Mouse (Mus musculus) megakaryocyte progenitor cell, adult 5-6 weeks (primary cell): Measurements from ENCODE around the gene Dda1. TPM values are rescaled to one million over a fixed set of nuclear protein-coding genes. Genes with fewer than 3 reads are reported as not detected.
"Not testable (repeated sequence)": the region's sequence is repeated elsewhere in the genome, so short reads cannot be mapped to it uniquely, and the experiment has no call there.

Source experiments
- ATAC-seq: replicated peaks from 2 replicates; pipeline ENCODE4 v1.8.0; 2016; ENCODE audit warnings: mild to moderate bottlenecking, moderate TSS enrichment, inconsistent platforms; ENCODE audit not compliant: poor library complexity
- total RNA-seq, 2 experiments: library from RNA; stranded (forward) in 1 of 2; stranded (reverse) in 1 of 2; fragments of 157-497, 149-512 nt in 1 of 2; fragments of 200-1000 nt in 1 of 2; gene quantifications; 2 replicates each; pipeline versions ENCODE4 v1.2.3 to v1.2.4; 2015 to 2017

Dda1 gene
- total RNA-seq (2015) (32.3 and 37.0 TPM in 2 replicates), total RNA-seq (2017) (14.1 and 14.7 TPM in 2 replicates)

DNA sequence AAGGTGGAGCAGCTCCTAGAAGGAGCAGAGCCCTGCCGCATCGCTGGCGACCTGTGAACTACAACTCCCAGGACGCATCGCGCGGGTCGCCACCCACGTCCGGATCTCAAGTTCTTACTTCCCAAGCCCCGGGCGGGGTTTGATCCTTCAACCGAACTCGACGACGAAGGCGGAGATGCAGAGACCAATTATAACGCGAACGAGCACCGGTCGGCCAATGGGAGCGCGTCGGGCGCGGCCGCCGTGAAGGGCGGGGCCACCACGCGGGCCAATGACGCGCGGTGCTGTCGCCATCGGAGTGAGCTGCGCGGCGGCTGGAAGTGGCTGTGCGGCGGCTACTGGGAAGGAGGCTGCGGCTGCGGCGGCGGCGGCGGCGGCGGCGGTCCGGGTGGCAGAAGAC is at the start of gene Dda1:
TSS of gene Dda1 (plus strand) at position 284 of the 400 bp plus-strand sequence.
- ATAC-seq: peak; percentile 73

- ATAC-seq: no peak
Measured at GRCm38 (mm10) chr8:71422121-71422520, 46.9 kb upstream of the Dda1 start.

GRCm38 (mm10) chr8:71432935-71433334 is 36.1 kb upstream of the Dda1 start:
- ATAC-seq: not testable (repeated sequence)

DNA sequence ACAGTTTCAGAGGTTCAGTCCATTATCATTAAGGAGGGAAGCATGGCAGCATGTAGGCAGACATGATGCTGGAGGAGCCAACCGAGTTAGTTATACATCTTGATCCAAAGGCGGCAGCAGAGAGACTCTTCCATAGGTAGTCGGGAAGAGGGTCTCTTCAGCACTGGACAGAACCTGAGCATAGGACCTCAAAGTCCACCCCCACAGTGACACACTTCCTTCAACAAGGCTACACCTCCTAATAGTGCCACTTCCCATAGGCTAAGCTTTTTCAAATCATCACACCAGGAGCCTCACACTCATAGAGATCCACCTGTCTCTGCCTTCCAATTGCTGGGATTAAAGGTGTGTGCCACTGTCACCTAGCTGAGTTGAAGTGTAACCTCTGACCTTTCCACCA is 32.0 kb upstream of the Dda1 start:
- ATAC-seq: no peak

GRCm38 (mm10) chr8:71441404-71441803 is 27.6 kb upstream of the Dda1 start:
- peak; percentile 96 for ATAC-seq

DNA sequence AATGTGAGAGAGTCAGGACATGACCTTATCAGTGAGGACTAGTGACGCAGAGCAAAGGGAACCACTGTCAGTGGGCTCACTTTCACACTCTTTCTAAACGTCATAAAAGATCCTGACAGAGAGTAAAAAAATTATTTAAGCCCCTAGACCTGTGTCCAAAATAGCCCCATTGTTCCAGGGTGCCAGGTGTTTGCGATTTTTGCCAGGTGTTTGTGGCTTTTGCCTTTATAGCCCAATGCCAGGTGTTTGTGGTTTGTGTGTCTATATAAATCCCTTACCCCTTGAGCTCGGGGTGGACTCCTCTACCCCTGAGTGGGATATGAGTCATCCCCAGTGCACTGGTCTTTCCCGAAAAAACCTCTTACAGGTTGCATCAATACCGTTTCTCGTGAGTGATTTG is 23.9 kb upstream of the Dda1 start:
- no peak for ATAC-seq

GRCm38 (mm10) chr8:71451337-71451736 is 17.7 kb upstream of the Dda1 start:
- ATAC-seq: no peak

DNA sequence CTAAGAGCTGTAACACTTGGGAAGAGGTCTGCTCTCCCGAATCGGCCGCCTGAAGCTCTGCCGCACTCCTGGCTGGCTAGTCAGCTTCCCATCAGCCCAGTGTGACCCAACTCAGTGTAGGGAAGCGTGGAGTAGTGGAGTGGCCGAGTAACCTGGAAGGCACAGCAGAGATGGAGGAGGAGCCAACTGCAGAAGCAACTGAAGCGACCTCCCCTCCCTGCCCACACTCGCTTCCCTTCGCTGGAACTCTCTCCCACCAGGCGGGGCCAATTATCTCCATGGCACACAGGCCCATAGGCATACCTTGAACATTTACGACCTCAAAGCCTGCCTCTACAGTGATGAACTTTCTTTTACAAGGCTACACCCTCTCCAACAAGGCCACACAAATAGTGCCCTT is 17.2 kb upstream of the Dda1 start:
- ATAC-seq: no peak

DNA sequence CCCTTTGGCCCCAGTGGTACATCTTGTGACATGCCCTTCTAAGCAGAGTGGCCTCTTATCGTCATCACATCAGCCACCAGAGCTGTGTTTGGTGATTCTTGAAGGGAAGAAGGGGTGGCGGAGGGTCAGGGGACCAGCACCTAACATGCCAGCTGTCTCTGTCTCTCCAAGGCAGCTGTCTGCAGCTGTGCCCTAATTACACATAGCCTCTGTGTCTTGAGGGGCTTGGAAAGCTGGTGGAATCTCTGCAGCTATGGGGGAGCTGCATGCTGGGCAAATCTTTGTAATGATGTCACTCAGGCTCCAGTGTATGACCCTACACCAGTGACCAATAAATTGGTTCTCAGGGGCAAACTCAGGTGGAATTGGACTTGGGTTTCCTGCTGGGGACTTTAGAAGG is 16.3 kb upstream of the Dda1 start:
- no peak for ATAC-seq

GRCm38 (mm10) chr8:71454668-71455067 is 14.3 kb upstream of the Dda1 start:
- no peak for ATAC-seq

- ATAC-seq: peak; percentile 68
Measured at GRCm38 (mm10) chr8:71456906-71457305, 12.1 kb upstream of the Dda1 start.

GRCm38 (mm10) chr8:71457659-71458270 is 11.2 kb upstream of the Dda1 start:
- ATAC-seq: no peak

DNA sequence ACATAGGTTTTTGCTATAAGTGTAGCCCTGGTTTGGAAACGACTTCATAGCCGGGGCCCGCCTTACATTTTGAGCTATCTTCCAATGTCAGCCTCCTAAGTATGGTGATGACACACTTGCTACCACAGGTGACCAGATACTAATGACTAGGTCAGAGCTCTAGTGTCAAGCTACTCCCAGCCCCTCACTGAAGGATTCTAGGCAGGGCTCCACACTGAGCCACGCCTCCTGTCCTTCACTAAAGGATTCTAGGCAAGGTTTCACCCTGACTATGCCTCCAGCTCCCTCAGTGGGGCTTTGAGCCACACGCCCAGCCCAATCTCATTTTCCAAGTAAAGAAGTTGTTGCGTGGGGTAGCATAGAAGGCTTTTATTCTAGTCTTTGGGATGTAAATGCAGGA is 8.3 kb upstream of the Dda1 start:
- no peak for ATAC-seq

DNA sequence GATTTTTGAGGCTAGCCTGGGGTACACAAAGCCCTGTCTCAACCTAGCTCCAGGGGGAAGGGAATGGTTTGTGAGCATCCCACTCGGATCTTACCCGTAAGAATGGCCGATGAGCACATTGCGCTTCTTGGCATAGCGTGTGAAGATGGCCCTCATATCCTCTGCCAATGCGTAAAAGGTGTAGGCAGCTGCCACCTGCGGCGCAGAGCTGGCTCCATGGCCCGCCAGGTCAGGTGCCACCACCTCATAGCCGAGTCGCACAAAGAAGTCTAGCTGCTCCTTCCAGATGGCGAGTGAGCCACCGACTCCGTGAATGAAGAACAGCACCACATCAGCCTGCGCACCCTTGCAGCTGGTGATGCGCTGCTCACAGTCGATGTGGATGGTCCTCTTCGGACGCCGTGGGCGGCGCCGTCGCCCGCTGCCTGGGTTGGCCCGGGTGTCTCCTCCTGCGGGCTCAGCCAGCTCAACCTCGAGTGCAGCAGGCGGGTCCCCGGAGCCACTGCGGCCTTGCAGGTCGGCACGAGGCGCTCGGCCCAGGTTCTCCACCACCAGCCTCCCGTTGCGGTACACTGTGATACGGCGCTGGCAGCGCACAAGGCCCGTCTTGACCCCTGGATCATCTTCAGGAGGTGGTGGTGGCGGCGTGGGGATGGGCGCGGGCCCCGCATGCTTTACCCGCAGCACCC is 7.7 kb upstream of the Dda1 start:
- ATAC-seq: no peak

GRCm38 (mm10) chr8:71462191-71462590 is 6.8 kb upstream of the Dda1 start:
- ATAC-seq: no peak

DNA sequence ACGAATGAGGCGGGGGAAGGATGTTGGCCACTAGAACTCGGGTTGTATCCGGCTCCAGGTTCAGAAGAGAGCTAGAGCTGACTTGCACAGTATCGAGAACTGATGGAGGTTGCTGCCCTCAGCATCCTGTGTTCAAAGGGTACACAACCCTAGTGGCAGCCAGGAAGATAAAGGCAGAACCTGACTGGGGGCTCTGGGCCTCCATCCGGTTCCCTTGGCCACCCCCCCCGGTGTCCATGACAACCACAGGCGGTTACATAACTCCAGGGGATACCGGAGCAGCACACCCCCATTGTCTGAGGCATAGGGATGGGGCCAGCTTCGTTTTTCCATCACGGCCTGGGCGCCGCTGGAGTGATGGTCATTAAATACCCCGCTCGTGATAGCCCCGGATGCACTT is 6.2 kb upstream of the Dda1 start:
- ATAC-seq: no peak

- ATAC-seq: peak; percentile 70
Measured at GRCm38 (mm10) chr8:71463188-71464033, 5.6 kb upstream of the Dda1 start, which contains the start of gene Abhd8. Abhd8 (minus strand) TSS chr8:71463655.

DNA sequence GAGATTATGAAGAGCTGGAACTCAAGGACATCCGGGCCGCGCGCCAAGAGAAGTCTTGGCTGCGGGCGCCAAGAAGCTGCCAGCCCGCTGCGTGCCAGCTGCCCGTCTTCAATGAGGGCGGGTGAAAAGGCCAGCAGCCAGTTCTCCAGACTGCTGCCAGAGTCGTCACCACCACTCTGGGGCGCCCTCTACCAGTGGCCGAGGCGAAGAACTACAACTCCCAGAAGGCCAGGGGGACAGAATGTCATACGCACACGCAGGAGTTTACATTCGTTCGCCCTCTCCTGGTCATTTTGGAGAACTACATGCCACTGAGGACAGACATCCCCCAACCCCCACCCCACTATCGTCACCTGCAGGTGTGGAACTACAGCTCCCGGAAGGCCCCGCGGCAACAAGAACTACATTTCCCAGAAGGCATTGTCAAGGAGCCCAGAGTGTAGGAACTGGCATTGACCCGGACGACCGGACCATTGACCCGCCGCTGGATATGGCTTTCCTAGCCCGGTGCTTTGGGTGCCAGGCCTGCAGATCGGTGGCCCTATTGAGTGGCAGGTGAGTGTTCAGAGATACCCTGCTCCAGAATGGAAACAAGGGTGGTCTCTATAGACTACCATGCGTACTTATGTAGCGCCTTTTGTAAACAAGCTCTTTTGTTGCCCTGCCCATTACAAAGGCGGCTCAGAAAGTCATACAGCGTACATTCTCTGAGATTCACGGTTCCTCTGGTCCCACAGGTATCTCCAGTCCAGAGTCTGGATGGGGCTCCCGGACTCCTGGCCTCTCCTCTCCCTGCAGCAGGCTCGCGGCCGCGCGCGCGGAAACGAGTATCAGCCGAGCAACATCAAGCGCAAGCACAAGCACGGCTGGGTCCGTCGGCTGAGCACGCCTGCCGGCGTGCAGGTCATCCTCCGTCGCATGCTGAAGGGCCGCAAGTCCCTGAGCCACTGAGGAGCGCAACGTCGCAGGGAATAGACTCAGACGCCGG is 4.2 kb upstream of the Dda1 start, which contains the start of gene Mrpl34:
TSS of gene Mrpl34 (plus strand) at position 447 of the 988 bp plus-strand sequence.
- peak; percentile 74 for ATAC-seq

- no peak for ATAC-seq
Measured at GRCm38 (mm10) chr8:71465733-71466132, 3.3 kb upstream of the Dda1 start.

DNA sequence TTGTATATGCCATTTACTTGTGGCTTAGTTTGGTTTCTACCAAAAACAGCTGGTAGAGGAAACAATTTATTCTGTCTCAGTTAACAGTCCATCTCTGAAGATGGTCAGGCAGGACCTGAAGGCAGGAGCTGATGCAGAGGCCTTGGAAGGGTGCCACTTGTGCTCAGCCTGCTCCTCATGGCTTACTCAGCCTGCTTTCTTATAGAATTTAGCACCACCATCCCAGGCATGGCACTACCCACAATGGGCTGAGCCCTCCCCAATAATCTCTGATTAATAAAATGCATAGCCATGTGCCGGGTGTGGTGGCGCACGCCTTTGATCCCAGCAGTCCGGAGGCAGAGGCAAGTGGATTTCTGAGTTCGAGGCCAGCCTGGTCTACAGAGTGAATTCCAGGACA is 2.8 kb upstream of the Dda1 start:
- ATAC-seq: no peak
